Mouse (Mus musculus) spleen, embryonic (tissue): ENCODE data around the gene Tef.

Source experiments
- CTCF ChIA-PET: fragments of 350-600 bp; sonication (Branson Sonifier 250); formaldehyde crosslinking; loops from one replicate; lab custom pipeline; 2022; lab: Charles Lee

Gene Tef

DNA sequence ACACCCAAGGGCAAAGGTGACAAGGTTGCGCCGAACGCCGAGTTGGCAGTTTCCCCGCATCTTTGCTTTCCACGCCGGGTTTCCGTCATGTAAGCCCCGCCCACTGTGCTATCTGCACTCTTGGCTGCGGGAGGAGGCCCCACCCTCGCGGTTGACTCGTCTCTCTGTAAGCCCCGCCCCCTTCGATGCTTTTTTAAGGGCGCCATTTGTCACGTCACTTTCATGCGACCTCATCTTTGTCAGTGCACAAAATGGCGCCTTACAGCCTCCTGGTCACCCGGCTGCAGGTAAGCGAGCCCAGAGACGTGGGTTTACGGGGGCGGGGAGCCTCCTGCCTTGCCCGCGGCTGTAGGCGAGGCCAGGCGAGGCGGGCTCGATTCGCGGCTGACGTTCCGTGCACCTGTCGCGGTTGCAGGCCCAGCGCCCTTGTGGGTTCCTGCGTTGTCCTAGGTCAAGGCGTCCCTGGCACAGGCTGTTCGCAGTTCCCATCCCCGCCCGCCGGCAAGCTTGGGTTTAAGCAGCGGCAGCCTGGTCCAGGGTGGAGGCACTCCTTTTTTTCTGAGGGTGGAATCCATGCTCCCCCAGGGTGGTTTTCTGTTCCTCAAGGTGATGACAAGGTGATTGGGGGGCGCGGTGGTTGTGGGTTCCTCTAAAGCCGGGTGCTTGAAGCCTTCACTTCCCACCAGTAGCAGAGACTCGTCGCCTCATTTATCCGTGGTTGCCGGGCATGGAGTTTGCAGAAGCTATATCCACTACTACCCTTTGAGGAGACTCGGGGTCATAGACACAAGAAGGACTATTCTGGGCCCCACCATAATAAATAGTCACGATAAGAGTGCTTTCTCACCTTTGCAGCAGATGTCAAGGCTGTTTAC is 70.3 kb downstream of the Tef start, which contains the start of gene Aco2:
TSS of gene Aco2 (plus strand) at position 48 of the 875 bp plus-strand sequence.
- CTCF ChIA-PET, result no interaction called here
